Mouse (Mus musculus): ENCODE measurements at regions not wholly inside any gene's neighbourhood (a gene's known extent, or its start where the extent isn't known, plus 50 kb on each side); places are given as distances from the start of the nearest gene placed in this dataset.

GRCm38 (mm10) chr10:27994376-27995034 lies 80.1 kb upstream of the Ptprk start:
- Histone ChIP-seq H3K36me3 (replicated peaks; ENCODE audit: control insufficient read depth, insufficient read depth, low read depth) (no peaks in the 10 kb centered on the region), H3K27me3 (ENCODE audit: control insufficient read depth, insufficient read depth, low read length) (no peaks in the 10 kb centered on the region), H3K9me3 (ENCODE audit: control insufficient read depth, low read length) (no peaks in the 10 kb centered on the region), H3K4me2 (ENCODE audit: low read depth) (no peak overlapping the region), H3K4me1 (replicated peaks; ENCODE audit: control insufficient read depth in 2 of 2, insufficient read depth in 2 of 2, low read length in 1 of 2) (no peaks in the 10 kb centered on the region), H3K27ac (no peak overlapping the region), H3K9ac (replicated peaks) (no peak overlapping the region), H3K4me3 (ENCODE audit: insufficient read depth in 1 of 2, low read depth in 2 of 2, low read length in 2 of 2) (no peak overlapping the region)
- DNase-seq (ENCODE audit: low read depth in 3 of 3, low spot score in 3 of 3) (no peak), ATAC-seq (ENCODE audit: insufficient read depth) (no peak)
- 55% methylated on average over 2 of the region's 2 CpGs for WGBS (ENCODE audit: insufficient replicate concordance)
- TF ChIP-seq EP300 (IDR thresholded peaks at IDR 0.05; ENCODE audit: low read depth) (no peak), CTCF (IDR thresholded peaks at IDR 0.05; ENCODE audit: low read depth) (no peak)

GRCm38 (mm10) chr10:27995035-27995399 lies 79.6 kb upstream of the Ptprk start:
- H3K9ac ChIP-seq (replicated peaks): no peak overlapping the region
- no peak overlapping the region for H3K4me3 ChIP-seq (ENCODE audit: insufficient read depth in 1 of 2, low read depth in 2 of 2, low read length in 2 of 2)
- no peaks in the 10 kb centered on the region for H3K36me3 ChIP-seq (replicated peaks; ENCODE audit: control insufficient read depth, insufficient read depth, low read depth)
- H3K9me3 ChIP-seq (ENCODE audit: control insufficient read depth, low read length): no peaks in the 10 kb centered on the region
- no peak overlapping the region for H3K27ac ChIP-seq
- ATAC-seq (ENCODE audit: insufficient read depth) (no peak), DNase-seq (ENCODE audit: low read depth in 3 of 3, low spot score in 3 of 3) (no peak)
- TF ChIP-seq CTCF (IDR thresholded peaks at IDR 0.05; ENCODE audit: low read depth) (no peak), EP300 (IDR thresholded peaks at IDR 0.05; ENCODE audit: low read depth) (no peak)
- no peak overlapping the region for H3K4me2 ChIP-seq (ENCODE audit: low read depth)
- no peaks in the 10 kb centered on the region for H3K4me1 ChIP-seq (replicated peaks; ENCODE audit: control insufficient read depth in 2 of 2, insufficient read depth in 2 of 2, low read length in 1 of 2)
- 38% methylated on average over 1 of the region's 1 CpGs for WGBS (ENCODE audit: insufficient replicate concordance)
- H3K27me3 ChIP-seq (ENCODE audit: control insufficient read depth, insufficient read depth, low read length): no peaks in the 10 kb centered on the region

GRCm38 (mm10) chr10:28010756-28011155 lies 63.9 kb upstream of the Ptprk start:
- H3K9ac ChIP-seq (replicated peaks): no peak overlapping the region
- H3K27me3 ChIP-seq (ENCODE audit: control insufficient read depth, insufficient read depth, low read length): no peaks in the 10 kb centered on the region
- H3K4me1 ChIP-seq (replicated peaks; ENCODE audit: control insufficient read depth in 2 of 2, insufficient read depth in 2 of 2, low read length in 1 of 2): no peaks in the 10 kb centered on the region
- H3K27ac ChIP-seq: no peak overlapping the region
- 40% methylated on average over 2 of the region's 2 CpGs for WGBS (ENCODE audit: insufficient replicate concordance)
- no peaks in the 10 kb centered on the region for H3K36me3 ChIP-seq (replicated peaks; ENCODE audit: control insufficient read depth, insufficient read depth, low read depth)
- H3K4me3 ChIP-seq (ENCODE audit: insufficient read depth in 1 of 2, low read depth in 2 of 2, low read length in 2 of 2): no peak overlapping the region
- H3K4me2 ChIP-seq (ENCODE audit: low read depth): no peak overlapping the region
- ATAC-seq (ENCODE audit: insufficient read depth): no peak
- DNase-seq (ENCODE audit: low read depth in 3 of 3, low spot score in 3 of 3): no peak
- H3K9me3 ChIP-seq (ENCODE audit: control insufficient read depth, low read length): no peaks in the 10 kb centered on the region
- TF ChIP-seq EP300 (IDR thresholded peaks at IDR 0.05; ENCODE audit: low read depth) (no peak), CTCF (IDR thresholded peaks at IDR 0.05; ENCODE audit: low read depth) (no peak)

GRCm38 (mm10) chr10:28012135-28012534 lies 62.5 kb upstream of the Ptprk start:
- Histone ChIP-seq H3K4me1 (replicated peaks; ENCODE audit: control insufficient read depth in 2 of 2, insufficient read depth in 2 of 2, low read length in 1 of 2) (no peaks in the 10 kb centered on the region), H3K27me3 (ENCODE audit: control insufficient read depth, insufficient read depth, low read length) (no peaks in the 10 kb centered on the region), H3K4me2 (ENCODE audit: low read depth) (no peak overlapping the region), H3K36me3 (replicated peaks; ENCODE audit: control insufficient read depth, insufficient read depth, low read depth) (no peaks in the 10 kb centered on the region), H3K27ac (no peak overlapping the region), H3K4me3 (ENCODE audit: insufficient read depth in 1 of 2, low read depth in 2 of 2, low read length in 2 of 2) (no peak overlapping the region), H3K9ac (replicated peaks) (no peak overlapping the region), H3K9me3 (ENCODE audit: control insufficient read depth, low read length) (no peaks in the 10 kb centered on the region)
- TF ChIP-seq EP300 (IDR thresholded peaks at IDR 0.05; ENCODE audit: low read depth) (no peak), CTCF (IDR thresholded peaks at IDR 0.05; ENCODE audit: low read depth) (no peak)
- ATAC-seq (ENCODE audit: insufficient read depth) (no peak), DNase-seq (ENCODE audit: low read depth in 3 of 3, low spot score in 3 of 3) (no peak)
- 73% methylated on average over 1 of the region's 1 CpGs for WGBS (ENCODE audit: insufficient replicate concordance)

- Histone ChIP-seq H3K36me3 (replicated peaks; ENCODE audit: control insufficient read depth, insufficient read depth, low read depth) (no peaks in the 10 kb centered on the region), H3K4me3 (ENCODE audit: insufficient read depth in 1 of 2, low read depth in 2 of 2, low read length in 2 of 2) (no peak overlapping the region), H3K4me2 (ENCODE audit: low read depth) (no peak overlapping the region), H3K9ac (replicated peaks) (no peak overlapping the region), H3K4me1 (replicated peaks; ENCODE audit: control insufficient read depth in 2 of 2, insufficient read depth in 2 of 2, low read length in 1 of 2) (no peaks in the 10 kb centered on the region), H3K27me3 (ENCODE audit: control insufficient read depth, insufficient read depth, low read length) (no peaks in the 10 kb centered on the region), H3K9me3 (ENCODE audit: control insufficient read depth, low read length) (no peaks in the 10 kb centered on the region), H3K27ac (no peak overlapping the region)
- DNase-seq (ENCODE audit: low read depth in 3 of 3, low spot score in 3 of 3) (no peak), ATAC-seq (ENCODE audit: insufficient read depth) (no peak)
- no peak for TF ChIP-seq CTCF (IDR thresholded peaks at IDR 0.05; ENCODE audit: low read depth)
- no peak for TF ChIP-seq EP300 (IDR thresholded peaks at IDR 0.05; ENCODE audit: low read depth)
- WGBS (ENCODE audit: insufficient replicate concordance): 52% methylated on average over 2 of the region's 2 CpGs
Measured at GRCm38 (mm10) chr10:28013401-28013800, 61.2 kb upstream of the Ptprk start.
